Mouse (Mus musculus): ENCODE results near the gene Srpr.

DNA sequence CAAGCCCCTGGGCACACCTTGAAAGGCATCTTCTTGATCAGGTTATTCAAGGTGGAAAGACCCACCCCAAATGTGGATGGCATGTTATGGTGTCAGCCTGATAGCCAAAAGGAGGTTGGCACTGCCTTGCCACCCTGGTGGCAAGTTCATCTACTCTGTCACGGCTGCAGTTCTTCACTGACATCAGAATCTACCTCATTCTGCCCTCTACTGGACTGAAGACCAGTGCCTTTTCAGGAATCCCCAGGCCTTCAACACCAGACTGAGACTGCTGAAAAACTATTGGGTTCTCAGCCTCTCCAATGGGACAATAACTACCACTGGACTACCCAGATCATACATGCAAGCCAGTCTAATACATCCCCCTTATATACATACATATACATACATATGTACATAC, 39.8 kb downstream of the Srpr start:
- no peak for TF ChIP-seq EP300 (IDR thresholded peaks at IDR 0.05; ENCODE audit: insufficient read depth, low read depth, low read length)
- peak; percentile 30 for TF ChIP-seq CTCF (IDR thresholded peaks at IDR 0.05)
- TF ChIP-seq POLR2A (IDR thresholded peaks at IDR 0.05; ENCODE audit: insufficient read depth, low read depth, low read length): no peak

Measured in heart, adult 2 months (tissue).